Mouse (Mus musculus) liver, adult (tissue): ENCODE data around the gene Gm13283.
A peak's percentile ranks its signal among the peaks of the same experiment; 100 is the strongest.
"Not testable (repeated sequence)": the region's sequence is repeated elsewhere in the genome, so short reads cannot be mapped to it uniquely, and the experiment has no call there.

ENCODE experiments used
- GATA4 ChIP-seq: IDR thresholded peaks from 2 replicates; pipeline ENCODE4 v1.6.1; 2014; ENCODE audit warnings: mild to moderate bottlenecking, low read length; ENCODE audit not compliant: insufficient replicate concordance

The Gm13283 gene

GRCm38 (mm10) chr4:88759610-88760268 lies at the start of gene Gm13283:
Gm13283 (plus strand) TSS chr4:88760119.
- TF ChIP-seq GATA4 = not testable (repeated sequence)

GRCm38 (mm10) chr4:88714281-88714680 lies 45.6 kb upstream of the Gm13283 start:
- no peak for TF ChIP-seq GATA4

DNA sequence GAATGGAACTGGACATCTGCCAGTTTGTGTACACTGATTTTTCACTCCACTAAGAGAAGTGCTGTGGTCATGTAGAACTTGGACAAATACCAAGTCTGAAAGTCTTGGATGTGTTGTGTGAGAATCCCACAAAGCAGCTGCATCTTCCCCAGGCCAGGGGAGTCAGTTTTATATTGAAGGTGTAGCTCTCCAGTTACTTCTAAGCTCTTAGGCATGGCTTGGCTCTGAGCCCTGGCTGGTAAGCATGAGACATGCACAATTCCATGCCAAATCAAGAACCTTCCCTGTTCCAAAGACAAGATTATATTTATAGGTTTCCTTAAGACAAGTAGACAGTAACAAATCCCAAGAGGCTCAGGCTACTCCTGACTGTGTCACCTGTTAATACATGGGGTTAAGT lies 44.9 kb upstream of the Gm13283 start:
- TF ChIP-seq GATA4 = no peak

DNA sequence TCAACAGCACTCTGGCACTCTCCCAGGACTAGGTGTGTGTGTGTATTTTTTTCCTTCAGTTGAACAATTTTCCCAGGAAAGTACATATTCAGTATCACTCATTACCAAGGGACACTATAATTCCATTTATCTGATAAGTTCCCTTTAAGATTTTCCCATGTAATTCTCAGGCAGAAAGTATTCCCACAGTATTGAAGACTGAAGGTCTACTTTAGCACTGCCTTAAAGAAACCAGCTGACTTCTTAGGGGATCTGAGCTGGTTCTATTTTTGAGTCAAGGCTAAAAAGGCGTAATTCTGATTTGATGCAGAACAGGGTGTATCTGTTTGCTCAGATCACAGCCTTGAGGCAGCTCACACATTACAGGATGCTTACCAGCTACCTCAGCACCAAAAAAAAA lies 41.2 kb upstream of the Gm13283 start:
- no peak for TF ChIP-seq GATA4

DNA sequence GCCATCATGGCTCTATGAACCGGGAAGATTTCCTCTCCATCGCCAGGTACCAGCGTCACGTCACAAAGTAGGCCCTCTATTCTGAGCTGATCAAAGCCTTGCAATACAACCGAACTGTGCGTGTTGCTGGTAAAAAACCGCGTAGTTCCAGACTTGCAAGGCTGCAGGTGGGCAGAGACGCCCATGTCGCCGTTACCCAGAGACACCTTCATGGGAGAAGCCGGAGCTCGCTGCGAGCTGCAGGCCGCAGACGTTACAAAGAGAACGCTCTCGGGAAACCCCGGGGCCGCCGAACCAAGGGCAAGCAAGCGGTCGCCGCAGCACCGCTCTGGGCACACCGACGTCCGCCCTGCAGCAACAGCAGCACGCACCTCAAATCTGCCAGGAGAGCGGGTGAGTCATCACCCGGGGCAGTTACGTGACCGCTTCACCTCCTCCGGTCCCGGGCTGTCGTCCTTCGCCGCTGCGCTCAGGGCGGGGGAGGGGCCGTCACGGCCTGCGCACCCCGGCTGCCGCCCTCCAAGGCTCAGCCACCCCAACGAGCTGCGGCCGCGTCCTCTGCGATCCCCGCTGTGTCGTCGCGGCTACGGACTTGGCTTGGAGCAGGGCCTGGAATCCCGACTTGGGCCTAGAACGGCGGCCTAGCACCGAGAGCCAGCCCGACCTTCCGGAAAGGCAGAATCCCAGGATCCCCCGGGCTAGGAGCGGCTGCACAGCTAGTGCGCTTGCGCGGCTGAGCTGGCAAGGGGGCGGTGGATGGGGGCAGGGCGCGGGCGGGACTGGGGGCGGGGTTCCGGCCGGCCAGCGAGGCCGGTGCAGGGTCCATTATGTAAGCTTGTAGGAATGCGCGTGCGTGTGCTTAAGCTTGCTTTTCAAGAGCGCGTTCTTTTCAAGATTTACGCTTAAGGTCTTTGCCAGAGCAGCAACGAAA lies 37.9 kb upstream of the Gm13283 start, which contains the start of the genes Gm26566 and Klhl9:
Gene Gm26566 (plus strand): TSS at position 15 of the 931 bp plus-strand sequence.
Gene Klhl9 (minus strand): TSS at position 675 of the 931 bp plus-strand sequence.
- TF ChIP-seq GATA4 = peak; percentile 46; the same call in 1 of the 2 replicates

GRCm38 (mm10) chr4:88723497-88724090 lies 36.3 kb upstream of the Gm13283 start:
- TF ChIP-seq GATA4 = no peak

DNA sequence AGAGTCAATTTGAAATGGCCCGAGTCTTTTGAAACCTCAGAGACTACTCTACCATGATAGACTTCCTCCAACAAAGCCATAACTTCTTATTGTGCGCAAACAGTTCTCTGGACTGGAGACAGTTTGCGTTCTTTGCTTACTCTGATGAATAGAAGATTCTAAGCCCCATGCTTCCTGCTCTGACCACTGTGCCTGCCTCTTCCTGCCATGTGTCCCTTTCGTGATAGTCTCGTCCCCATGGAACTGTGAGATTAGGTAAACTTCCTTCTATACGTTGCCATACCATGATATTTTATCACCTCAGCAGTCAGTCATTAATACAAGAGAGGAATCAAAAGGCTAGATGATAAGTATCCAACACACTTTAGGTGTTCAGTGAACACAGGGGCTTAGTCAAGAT lies 33.2 kb upstream of the Gm13283 start:
- TF ChIP-seq GATA4 = no peak

GRCm38 (mm10) chr4:88727324-88727723 lies 32.6 kb upstream of the Gm13283 start:
- TF ChIP-seq GATA4 = no peak

DNA sequence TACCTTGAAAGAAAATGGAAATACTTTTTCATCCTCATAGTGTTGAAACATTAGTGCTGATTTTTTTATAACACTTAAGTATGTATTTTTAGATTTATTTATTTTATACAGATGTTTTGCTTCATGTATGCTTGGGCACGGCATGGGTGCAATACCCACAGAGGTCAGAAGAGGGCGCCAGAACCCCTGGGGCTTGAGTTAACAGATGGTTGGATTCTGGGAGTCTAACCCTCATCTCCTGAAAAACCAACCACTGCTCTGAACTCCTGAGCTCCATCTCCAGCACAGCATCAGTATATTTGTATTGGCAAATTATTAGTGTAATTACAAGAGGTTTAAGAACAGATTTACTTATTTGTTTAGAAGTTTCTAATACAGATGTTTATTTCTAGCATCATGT lies 21.4 kb upstream of the Gm13283 start:
- no peak for TF ChIP-seq GATA4

DNA sequence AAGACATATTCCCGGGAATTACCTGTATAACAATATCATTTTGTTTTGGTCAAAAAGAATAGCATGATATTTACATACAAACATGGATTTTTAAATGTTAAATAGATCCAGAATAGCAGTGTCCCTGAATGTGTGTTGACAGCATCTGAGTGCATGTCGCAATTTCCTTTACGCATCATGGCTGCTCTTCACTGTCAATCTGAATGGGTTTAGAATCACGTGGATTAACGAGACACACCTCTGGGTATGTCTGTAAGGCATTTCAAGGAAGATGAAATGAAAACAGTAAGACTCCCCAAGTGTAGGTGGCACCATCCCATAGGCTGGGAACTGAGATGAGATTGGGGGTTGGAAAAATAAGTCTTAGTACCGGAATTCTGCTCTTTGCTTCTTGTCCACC lies 20.9 kb upstream of the Gm13283 start:
- TF ChIP-seq GATA4 = no peak

DNA sequence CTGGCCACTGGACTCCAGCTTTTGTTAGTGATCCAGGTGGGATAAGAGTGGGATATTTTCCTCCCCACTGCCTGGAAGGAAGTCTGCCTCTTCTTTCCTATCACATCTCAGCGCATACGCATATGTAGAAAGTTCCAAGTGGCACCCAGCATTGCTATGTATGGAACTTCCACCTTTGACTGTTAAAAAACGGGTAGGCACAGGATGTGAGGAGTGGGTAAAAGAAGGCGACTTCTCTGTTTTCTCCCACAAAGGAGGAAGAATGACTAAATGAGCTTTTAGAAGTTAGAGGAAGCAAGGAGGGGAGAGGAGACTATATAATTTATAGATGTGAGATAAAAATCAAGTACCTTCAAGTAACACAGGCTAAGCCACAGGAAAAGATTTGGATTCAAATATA lies 18.5 kb upstream of the Gm13283 start:
- TF ChIP-seq GATA4 = no peak

- TF ChIP-seq GATA4 = no peak
These were observed 17.0 kb upstream of the Gm13283 start for GRCm38 (mm10) chr4:88742771-88743371.

GRCm38 (mm10) chr4:88744207-88744606 lies 15.7 kb upstream of the Gm13283 start:
- TF ChIP-seq GATA4 = no peak

DNA sequence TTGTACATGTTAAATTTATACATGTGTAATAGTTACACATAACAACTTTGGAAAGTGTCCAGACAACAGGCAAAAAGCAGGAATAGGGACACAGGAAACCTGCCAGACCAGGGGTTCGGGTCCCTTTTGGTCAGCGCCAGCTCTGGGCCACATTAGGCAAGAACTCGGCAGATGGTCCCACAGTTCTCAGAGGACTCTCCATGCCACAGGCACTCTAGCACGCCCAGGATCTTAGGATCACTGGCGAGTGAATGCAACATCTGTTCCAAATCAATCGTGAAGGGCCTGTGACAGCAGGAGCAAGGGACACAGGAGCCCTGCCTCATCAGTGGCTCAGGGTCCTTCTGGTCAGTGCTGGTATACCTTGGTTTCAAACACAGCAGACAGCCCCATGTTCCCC lies 10.0 kb upstream of the Gm13283 start:
- no peak for TF ChIP-seq GATA4

GRCm38 (mm10) chr4:88754818-88755340 lies 5.0 kb upstream of the Gm13283 start, which contains the start of gene Gm13271:
Gm13271 (plus strand) TSS chr4:88754868.
- TF ChIP-seq GATA4 = not testable (repeated sequence)
